Mouse (Mus musculus) heart, embryonic 15.5 days (tissue): ENCODE measurements around the gene Dimt1. TPM values are rescaled to one million over a fixed set of nuclear protein-coding genes. Genes with fewer than 3 reads are reported as not detected.
"Not testable (repeated sequence)": the region's sequence is repeated elsewhere in the genome, so short reads cannot be mapped to it uniquely, and the experiment has no call there.

Experiments
- ATAC-seq: fragments of 200-750 bp; cut with Nextera tagmentation; replicated peaks from 2 replicates; pipeline ENCODE4 v1.8.0; 2017; ENCODE audit warnings: low read depth, moderate TSS enrichment; ENCODE audit not compliant: insufficient number of reproducible peaks, insufficient read depth, low FRiP score
- H3K27ac ChIP-seq: fragments of 300-500 bp; sonication (generic); 2 replicates; pipeline ENCODE4 v1.5.1; 2015; ENCODE audit warnings: mild to moderate bottlenecking, inconsistent platforms
- H3K27me3 ChIP-seq: fragments of 300-500 bp; sonication (generic); 2 replicates; pipeline ENCODE4 v1.6.1; 2015; ENCODE audit warnings: inconsistent platforms
- H3K36me3 ChIP-seq: fragments of 300-500 bp; sonication (generic); 2 replicates; pipeline ENCODE4 v1.6.1; 2015; ENCODE audit warnings: mild to moderate bottlenecking, inconsistent platforms
- H3K4me1 ChIP-seq: fragments of 300-500 bp; sonication (generic); replicated peaks from 2 replicates; pipeline ENCODE4 v1.6.1; 2015; ENCODE audit warnings: inconsistent platforms
- H3K4me2 ChIP-seq: fragments of 300-500 bp; sonication (generic); 2 replicates; pipeline ENCODE4 v1.6.1; 2015; ENCODE audit warnings: inconsistent platforms, mild to moderate bottlenecking, moderate library complexity
- H3K4me3 ChIP-seq: fragments of 300-500 bp; sonication (generic); 2 replicates; pipeline ENCODE4 v1.5.1; 2015; ENCODE audit warnings: mild to moderate bottlenecking, inconsistent platforms
- H3K9ac ChIP-seq: fragments of 300-500 bp; sonication (generic); 2 replicates; pipeline ENCODE4 v1.6.1; 2015; ENCODE audit warnings: mild to moderate bottlenecking, inconsistent platforms
- H3K9me3 ChIP-seq: fragments of 300-500 bp; sonication (generic); replicated peaks from 2 replicates; pipeline ENCODE4 v1.6.1; 2016; ENCODE audit warnings: inconsistent platforms
- WGBS: fragments of 180-500 bp; shearing (Covaris S2); methylation state at CpG from one replicate; pipeline ENCODE4 v1.1.7; 2015; ENCODE audit warnings: mixed read lengths; 5-methylcytosine and 5-hydroxymethylcytosine counted together
- polyA plus RNA-seq: library from polyadenylated mRNA; unstranded; fragments of >200 nt; fragmentation: Nextera tagmentation; extraction: Ambion mirVana; gene quantifications from 2 replicates; pipeline ENCODE4 v1.2.1, GENCODE M21; 2015

Dimt1 gene
- polyA plus RNA-seq, 1 experiment from 2014 or later, result 27.0 TPM

DNA sequence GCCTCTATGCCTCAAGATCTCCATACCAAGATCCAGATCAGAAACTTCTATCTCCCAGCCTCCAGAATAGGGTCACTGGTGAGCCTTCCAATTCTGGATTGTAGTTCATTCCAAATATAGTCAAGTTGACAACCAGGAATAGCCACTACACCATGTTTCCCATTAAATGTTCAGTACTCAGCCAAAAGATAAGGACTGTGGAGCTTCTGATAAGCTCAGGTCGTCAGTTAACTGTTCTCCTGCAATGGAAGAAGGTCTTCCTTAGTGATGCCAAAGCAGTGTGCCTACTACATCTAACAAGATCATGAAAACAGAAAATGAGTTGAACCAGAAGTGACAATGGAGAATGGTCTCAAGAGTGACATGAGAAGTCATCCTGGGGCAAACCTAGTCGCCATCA lies 50.0 kb downstream of the Dimt1 start:
- no peak overlapping the region for H3K4me3 ChIP-seq
- no peaks in the 10 kb centered on the region for H3K27me3 ChIP-seq
- no peaks in the 10 kb centered on the region for H3K9me3 ChIP-seq
- H3K36me3 ChIP-seq, result peaks cover 9% of the 10 kb centered on the region; the same call in 1 of the 2 replicates
- no peak overlapping the region for H3K4me2 ChIP-seq
- 40% methylated on average over 2 of the region's 2 CpGs for WGBS
- H3K27ac ChIP-seq, result peak overlapping the region; percentile 6; the same call in 1 of the 2 replicates
- peaks cover 27% of the 10 kb centered on the region for H3K4me1 ChIP-seq
- ATAC-seq, result no peak
- no peak overlapping the region for H3K9ac ChIP-seq

DNA sequence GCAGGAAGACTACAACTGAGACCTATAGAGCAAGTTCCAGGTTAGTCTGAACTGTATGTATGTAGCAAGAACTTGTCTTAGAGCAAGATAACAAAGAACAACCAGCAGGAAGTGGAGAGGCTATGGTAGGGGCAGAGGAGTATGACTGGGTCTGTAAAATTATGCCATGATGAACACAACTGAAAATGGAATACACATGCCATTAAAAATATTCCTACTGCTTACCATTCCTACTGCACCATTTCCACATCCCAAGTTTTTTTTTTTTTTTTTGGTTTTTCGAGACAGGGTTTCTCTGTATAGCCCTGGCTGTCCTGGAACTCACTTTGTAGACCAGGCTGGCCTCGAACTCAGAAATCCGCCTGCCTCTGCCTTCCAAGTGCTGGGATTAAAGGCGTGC lies 50.6 kb downstream of the Dimt1 start:
- H3K9ac ChIP-seq, H3K4me3 ChIP-seq, H3K4me2 ChIP-seq, H3K27me3 ChIP-seq, H3K36me3 ChIP-seq, H3K9me3 ChIP-seq, ATAC-seq, H3K27ac ChIP-seq: not testable (repeated sequence)
- H3K4me1 ChIP-seq, result peaks cover 27% of the 10 kb centered on the region
- 83% methylated on average over 4 of the region's 4 CpGs for WGBS

DNA sequence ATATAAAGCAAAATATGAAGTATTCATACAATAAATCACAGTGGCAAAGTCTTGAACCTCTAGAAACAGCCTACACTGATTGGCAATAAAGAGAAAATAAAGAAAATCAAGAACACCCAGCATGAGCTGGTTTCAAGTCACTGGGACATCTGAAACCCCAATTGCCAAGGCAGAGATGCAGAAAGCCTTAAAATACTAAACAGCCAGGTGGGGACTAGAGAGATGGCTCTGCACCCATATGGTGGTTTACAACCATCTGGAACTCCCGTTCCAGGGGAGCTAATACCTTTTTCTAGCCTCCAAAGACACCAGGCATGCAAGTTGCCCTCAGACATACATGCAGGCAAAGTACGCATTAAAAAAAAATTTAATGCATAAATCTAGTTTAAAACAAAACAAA lies 51.1 kb downstream of the Dimt1 start:
- no peak for ATAC-seq
- H3K36me3 ChIP-seq, result peaks cover 5% of the 10 kb centered on the region; the same call in 1 of the 2 replicates
- no peaks in the 10 kb centered on the region for H3K9me3 ChIP-seq
- H3K9ac ChIP-seq, result no peak overlapping the region
- H3K4me1 ChIP-seq, result peaks cover 27% of the 10 kb centered on the region
- no peak overlapping the region for H3K4me3 ChIP-seq
- 88% methylated on average over 2 of the region's 2 CpGs for WGBS
- no peak overlapping the region for H3K27ac ChIP-seq
- no peaks in the 10 kb centered on the region for H3K27me3 ChIP-seq
- H3K4me2 ChIP-seq, result no peak overlapping the region

DNA sequence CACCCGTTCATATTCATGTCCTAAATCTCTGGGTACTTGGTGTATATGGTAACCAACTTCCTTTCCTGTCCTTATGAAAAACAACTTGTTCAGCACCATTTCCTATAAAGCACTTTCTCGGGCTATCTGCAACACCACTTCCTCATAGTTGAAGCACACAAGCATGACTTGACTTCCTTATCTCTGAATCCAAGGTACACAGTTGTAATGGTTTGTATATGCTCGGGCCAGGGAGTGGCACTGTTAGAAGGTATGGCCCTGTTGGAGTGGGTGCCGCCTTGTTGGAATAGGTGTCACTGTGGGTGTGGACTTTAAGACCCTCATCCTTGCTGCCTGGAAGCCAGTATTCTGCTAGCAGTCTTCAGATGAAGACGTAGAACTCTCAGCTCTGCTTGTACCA lies 51.7 kb downstream of the Dimt1 start:
- Histone ChIP-seq H3K4me1 (peaks cover 27% of the 10 kb centered on the region), H3K4me2 (no peak overlapping the region), H3K36me3 (no peaks in the 10 kb centered on the region), H3K27me3 (no peaks in the 10 kb centered on the region), H3K27ac (no peak overlapping the region), H3K4me3 (no peak overlapping the region), H3K9ac (no peak overlapping the region), H3K9me3 (no peaks in the 10 kb centered on the region)
- 49% methylated on average over 5 of the region's 5 CpGs for WGBS
- ATAC-seq, result no peak

DNA sequence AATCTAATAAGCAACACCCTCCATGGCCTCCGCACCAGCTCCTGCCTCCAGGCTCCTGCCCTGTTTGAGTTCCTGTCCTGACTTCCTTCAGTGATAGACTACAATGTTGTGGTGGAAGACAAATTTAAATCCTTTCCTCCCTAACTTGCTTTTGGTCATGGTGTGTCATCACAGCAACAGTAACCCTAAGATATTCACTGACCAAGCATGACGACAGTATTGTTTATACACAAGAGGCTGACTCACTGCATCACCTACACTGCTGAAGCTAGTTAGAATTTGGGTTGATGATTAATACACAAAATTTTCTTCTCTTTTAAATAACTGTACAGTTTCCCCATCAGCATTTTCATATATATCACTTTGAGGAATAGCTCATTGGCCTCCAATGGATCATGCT lies 56.3 kb downstream of the Dimt1 start:
- WGBS, result 79% methylated on average over 2 of the region's 2 CpGs
- H3K9me3 ChIP-seq, result no peaks in the 10 kb centered on the region
- H3K9ac ChIP-seq, result no peak overlapping the region

DNA sequence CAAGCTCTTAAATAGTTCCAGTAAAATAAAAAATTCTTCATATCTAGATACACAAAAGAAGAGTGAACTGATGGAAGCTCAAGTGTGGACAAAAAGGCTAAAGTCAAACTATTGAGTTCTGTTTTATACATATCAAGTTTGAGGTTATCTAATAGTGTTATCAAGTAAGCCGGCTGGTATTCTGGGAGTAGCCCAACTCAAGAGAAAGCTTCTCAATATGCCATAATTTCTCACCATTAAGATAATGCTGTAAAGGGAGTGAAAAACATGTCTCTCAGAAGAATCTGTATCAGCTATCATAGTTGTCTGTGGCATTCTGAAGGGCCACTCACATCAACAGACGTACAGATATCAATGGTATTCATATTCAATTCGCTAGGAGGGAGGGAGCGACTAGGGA lies 61.2 kb downstream of the Dimt1 start:
- ATAC-seq, result no peak
- Histone ChIP-seq H3K9me3 (no peaks in the 10 kb centered on the region), H3K27ac (no peak overlapping the region), H3K9ac (no peak overlapping the region), H3K36me3 (no peaks in the 10 kb centered on the region), H3K4me3 (no peak overlapping the region), H3K4me2 (no peak overlapping the region), H3K27me3 (no peaks in the 10 kb centered on the region), H3K4me1 (peaks cover 20% of the 10 kb centered on the region)
- 56% methylated on average over 4 of the region's 4 CpGs for WGBS

More for the DNA sequence above, 56.3 kb downstream of the Dimt1 start:
- peaks cover 11% of the 10 kb centered on the region for H3K4me1 ChIP-seq
- H3K36me3 ChIP-seq, result no peaks in the 10 kb centered on the region
- no peak overlapping the region for H3K27ac ChIP-seq
- ATAC-seq, result no peak
- H3K4me3 ChIP-seq, result no peak overlapping the region
- no peak overlapping the region for H3K4me2 ChIP-seq
- H3K27me3 ChIP-seq, result no peaks in the 10 kb centered on the region

Other genes starting within 250 kb of the Dimt1 start
- gene Ipo11, start 10.2 kb upstream of the Dimt1 start, polyA plus RNA-seq, result 51.7 and 56.8 TPM in 2 replicates
- gene Kif2a, start 75.0 kb downstream of the Dimt1 start, polyA plus RNA-seq, result 15.2 and 17.0 TPM in 2 replicates